Mouse (Mus musculus) kidney, postnatal 10 days (tissue): ENCODE measurements around the gene Gm3047.
"Not testable (repeated sequence)": the region's sequence is repeated elsewhere in the genome, so short reads cannot be mapped to it uniquely, and the experiment has no call there.

Source experiments
- DNase-seq: peaks from one replicate; pipeline ENCODE4 v3.0.0; 2021; ENCODE audit warnings: mixed read lengths

Gene Gm3047

GRCm38 (mm10) chr14:4555105-4555504 is at the start of gene Gm3047:
TSS of gene Gm3047 (plus strand) at chr14:4555405.
- DNase-seq, result not testable (repeated sequence)
